Mouse (Mus musculus): ENCODE results near the gene Popdc2.

DNA sequence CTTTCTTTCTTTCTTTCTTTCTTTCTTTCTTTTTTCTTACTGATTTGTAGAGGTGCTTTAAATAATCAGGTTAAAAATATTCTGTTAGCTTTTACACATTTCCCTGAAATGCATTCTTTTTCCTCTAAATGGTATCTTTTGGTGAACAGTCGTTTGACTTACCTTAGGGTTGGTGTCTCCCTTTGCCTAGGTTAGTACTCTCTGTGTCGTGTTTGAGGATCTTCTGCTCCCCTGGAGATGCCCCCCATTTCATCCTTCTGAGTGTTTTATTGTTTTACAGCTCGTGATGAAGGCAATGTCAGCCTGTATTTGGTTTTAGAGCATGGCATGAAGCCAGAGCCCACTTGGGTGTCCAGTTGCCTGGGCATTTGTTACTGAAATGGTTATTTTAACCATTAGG is 17.5 kb downstream of the Popdc2 start:
- no peak for TF ChIP-seq TCF12 (IDR thresholded peaks at IDR 0.05; ENCODE audit: low read depth, low read length)
- no peak for TF ChIP-seq RCOR1 (IDR thresholded peaks at IDR 0.05; ENCODE audit: low read depth, low read length)
- TF ChIP-seq MXI1 (IDR thresholded peaks at IDR 0.05; ENCODE audit: low read depth, low read length): no peak
